Mouse (Mus musculus) testis, adult 10 weeks (tissue): ENCODE measurements around the gene Chpf. TPM values are rescaled to one million over a fixed set of nuclear protein-coding genes. Genes with fewer than 3 reads are reported as not detected.

Experiments
- polyA plus RNA-seq: library from polyadenylated mRNA; stranded (reverse); fragments of 350-450 nt; fragmentation: Illumina TruSeq; extraction: RNeasy Lipid Tissue Mini Kit (QIAGEN cat#74804); gene quantifications from one replicate; pipeline ENCODE4 v1.2.3, GENCODE M21; 2014; ENCODE audit warnings: low read depth, low replicate concordance

Gene Chpf
- 0.35 TPM for polyA plus RNA-seq

DNA sequence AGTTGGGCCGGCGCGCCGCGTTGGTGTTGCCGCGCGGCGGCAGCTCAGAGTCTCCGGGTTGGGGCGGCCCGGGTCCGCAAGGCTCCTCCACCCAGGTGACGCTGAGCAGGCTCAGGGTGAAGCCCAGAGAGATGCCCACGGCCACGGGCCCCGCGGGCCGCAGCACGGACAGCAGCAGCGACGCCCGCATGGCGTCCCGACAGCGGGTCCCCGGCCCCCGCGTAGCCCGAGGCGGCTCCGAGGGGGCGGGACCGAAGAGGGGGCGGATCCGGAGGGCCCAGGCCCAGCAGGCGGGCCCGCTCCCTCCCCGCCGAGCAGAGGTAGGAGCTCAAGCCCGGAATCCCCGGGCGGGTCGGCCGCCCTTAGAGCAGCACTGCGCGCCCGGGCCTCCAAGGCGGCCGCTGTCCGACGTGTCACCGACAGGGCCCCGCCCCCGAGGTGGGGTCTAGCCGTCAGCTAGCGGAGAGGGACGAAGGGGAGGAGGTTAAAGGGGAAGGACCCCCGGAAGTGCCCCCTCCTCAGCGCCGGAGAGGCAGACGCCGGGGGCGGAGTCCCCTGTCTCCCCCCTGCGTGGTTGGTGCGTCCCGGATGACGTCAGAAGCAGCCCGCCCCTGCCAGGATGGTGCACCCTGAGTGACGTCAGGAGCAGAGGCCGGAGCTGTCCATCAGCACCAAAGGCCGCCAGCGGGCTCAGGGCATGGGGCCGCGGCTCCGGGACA, at the start of gene Chpf, which contains the start of gene Tmem198:
Gene Chpf, minus strand, starts transcription at position 392 of the 719 bp plus-strand sequence.
Gene Tmem198, plus strand, starts transcription at position 617 of the 719 bp plus-strand sequence.

DNA sequence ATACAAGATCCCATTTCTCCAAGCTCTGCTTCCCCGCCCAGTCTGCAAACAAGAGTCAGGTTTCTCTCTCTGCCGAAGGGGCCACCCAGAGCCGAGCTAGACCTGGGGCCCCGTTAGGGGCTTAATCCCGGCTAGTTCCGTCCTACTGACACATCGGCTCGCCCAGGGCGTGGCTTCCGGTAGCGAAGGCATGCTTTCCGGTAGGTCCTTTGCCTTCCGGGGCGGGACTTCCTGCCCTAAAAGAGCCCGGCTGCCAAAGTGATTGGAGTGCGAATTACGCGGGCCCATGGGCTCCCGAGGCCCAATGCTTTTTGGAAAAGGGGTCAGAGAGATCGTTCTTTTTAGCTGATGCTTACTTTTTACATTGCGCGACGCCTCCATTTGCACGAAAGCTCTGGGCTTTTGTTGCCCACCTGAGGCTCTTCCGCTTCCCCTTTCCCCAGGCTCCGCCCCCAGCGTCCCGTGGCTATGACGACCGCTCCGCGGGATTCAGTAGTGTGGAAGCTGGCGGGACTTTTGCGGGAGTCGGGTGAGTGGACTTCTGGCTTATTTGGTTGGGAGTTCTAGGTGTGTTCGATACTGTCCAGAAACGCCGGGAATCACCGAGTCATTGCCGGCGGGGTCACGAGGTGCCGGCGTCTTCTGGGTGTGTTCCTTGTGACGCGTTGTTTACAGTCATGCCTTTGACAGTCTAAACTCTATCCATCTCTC, 42.4 kb upstream of the Chpf start, which contains the start of gene Stk11ip:
Gene Stk11ip, plus strand, starts transcription at position 209 of the 711 bp plus-strand sequence.

DNA sequence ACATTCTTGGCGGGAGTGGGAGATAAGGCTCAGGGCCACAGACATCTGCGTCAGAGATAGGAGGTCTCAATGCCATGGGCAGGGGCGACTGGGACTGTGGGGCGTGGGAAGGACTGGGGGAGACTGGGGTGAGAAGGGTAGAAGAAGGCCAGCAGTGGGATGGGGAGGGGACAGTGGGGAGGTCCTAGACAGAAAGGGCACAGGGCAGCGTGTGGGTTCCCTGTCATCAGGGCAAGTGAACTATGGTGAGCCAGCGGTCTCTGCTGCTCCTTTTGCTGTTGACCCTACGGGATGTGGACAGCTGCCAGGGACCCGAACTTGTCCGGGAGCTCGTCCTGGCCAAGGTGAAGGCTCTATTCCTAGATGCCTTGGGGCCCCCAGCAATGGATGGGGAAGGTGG, 27.9 kb upstream of the Chpf start, which contains the start of gene Inha:
Gene Inha, plus strand, starts transcription at position 72 of the 400 bp plus-strand sequence.

DNA sequence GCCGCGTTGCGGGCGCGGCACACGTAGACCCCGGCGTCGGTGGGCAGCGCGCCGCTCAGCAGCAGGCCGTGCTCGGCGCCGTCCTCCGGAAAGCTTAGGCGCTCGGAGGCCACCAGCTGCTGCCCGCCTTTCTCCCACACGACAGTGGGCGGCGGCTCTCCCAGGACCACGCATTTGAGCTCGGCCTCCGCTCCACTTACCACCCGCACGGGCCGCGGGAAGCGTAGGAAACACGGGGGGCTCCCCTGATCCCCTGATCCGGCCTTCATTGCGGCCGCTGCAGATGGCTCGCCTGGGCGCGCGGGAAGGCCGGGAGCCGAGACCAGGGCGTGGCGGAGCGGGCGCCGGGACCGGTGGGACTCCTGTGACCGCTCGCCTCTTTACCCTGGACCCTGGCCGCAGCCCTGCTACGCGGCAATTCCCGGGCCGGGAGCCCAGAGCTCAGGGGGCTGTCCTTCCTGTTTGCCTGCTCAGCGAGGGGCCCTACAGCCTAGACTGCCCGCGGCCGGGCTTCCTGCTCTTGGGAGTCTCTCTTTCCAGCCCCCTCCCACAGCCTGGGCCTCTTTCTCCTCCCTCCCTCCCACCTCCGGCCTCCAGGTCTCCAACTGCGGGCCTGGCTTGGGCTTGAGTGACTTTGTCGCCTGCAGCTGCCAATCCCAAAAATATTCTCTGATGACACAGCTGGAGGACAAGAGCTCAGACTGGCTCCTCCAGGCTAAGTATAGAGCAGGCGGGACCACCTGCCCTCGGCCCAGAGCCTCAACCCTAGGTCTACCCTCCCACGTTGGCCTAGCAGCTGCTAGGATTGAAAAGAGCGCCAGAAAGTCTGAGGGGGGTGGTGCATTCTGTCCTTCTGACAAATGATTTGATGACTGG, 27.1 kb upstream of the Chpf start, which contains the start of gene Obsl1:
Gene Obsl1, minus strand, starts transcription at position 497 of the 876 bp plus-strand sequence.

DNA sequence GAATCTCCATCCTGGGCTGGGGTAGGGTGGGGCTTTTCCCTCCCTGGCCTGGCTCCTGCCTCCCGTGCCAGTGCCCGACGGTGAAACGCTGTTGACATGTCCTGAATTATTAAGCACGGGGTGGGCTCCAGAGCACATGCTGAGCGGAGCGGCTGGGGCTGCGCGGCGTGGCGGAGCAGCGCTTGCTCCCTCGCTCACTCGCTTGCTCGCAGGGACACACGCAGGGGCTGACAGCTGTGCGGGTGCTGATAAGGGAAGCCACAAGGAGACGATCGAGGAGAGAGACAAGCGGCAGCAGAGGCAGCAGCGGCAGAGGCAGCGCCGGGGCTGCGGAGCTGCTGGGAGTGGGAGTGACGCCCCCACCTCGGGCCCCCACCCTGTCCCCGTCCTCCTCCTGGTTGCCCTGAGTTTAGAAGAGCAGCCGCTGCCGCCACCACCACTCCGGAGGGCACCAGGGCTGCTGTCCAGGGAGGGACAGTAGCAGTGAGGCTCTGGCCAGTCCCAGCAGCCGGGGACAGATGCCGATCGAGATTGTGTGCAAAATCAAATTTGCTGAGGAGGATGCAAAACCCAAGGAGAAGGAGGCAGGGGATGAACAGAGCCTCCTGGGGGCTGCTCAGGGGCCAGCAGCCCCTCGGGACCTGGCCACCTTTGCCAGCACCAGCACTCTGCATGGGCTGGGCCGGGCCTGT, 28.6 kb downstream of the Chpf start, which contains the start of gene Asic4:
Gene Asic4, plus strand, starts transcription at position 123 of the 692 bp plus-strand sequence.

DNA sequence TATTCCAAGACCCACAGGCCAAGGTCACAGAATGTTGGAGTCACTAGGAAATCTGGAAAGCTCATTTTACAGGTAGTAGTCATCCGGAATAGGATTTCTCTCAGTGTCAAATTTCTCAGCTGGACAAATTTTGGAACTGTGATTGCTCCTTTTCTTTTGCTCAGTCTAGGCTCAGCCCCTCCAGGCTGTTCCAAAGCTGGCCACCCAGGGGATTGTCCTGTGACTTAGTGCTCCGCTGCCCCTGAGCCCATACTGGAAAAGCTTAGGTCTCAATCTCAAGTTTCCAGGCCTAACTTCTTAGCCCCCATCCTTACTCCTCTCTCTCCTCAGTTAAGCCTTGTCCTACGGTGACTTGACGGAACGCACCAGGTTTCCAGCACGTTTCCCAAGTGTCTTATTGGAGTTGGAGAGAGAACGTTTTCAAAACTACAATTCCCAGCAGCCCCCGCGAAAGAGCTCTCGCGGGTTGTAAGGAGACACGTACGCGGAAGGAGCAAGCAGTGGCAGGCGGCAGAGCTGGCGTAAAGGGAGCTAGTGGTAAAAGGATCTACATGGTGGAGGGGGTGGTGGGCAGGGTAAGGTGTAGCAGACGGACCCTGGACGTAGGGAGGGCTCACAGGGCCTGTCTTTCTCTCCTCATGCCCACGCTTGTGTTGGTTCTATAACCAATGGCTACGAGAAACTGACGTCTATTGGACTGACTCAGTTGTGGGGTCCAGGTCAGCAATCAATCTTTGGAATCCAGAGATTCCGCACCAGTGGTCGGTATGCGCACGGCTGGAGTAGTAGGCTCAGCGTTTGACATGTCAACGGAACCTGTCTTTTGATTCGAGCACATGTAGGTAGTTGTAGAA, 43.4 kb downstream of the Chpf start, which contains the start of gene Gmppa:
Gene Gmppa, plus strand, starts transcription at position 456 of the 854 bp plus-strand sequence.

Other genes with a start within 250 kb of the Chpf start
- 33.7 TPM for gene A630095N17Rik, start 247.2 kb downstream of the Chpf start, polyA plus RNA-seq
- gene Dnajb2, start 242.9 kb downstream of the Chpf start, polyA plus RNA-seq = 96.0 TPM
- gene Ptprn, start 214.8 kb downstream of the Chpf start, polyA plus RNA-seq = not detected
- gene Resp18, start 200.9 kb downstream of the Chpf start, polyA plus RNA-seq = 0.56 TPM
- gene Dnpep, start 161.3 kb downstream of the Chpf start, polyA plus RNA-seq = 5.5 TPM
- gene Des, start 119.0 kb downstream of the Chpf start, polyA plus RNA-seq = 0.55 TPM
- 0.14 TPM for gene Speg, start 104.0 kb downstream of the Chpf start, polyA plus RNA-seq
- gene Gmppa, start 43.4 kb downstream of the Chpf start, polyA plus RNA-seq = 7.7 TPM
- gene Asic4, start 28.9 kb downstream of the Chpf start, polyA plus RNA-seq = 0.08 TPM
- not detected for gene Tmem198, start 225 bp upstream of the Chpf start, polyA plus RNA-seq
- 2.6 TPM for gene Obsl1, start 27.1 kb upstream of the Chpf start, polyA plus RNA-seq
- 8.7 TPM for gene Inha, start 27.8 kb upstream of the Chpf start, polyA plus RNA-seq
- 3.2 TPM for gene Stk11ip, start 42.2 kb upstream of the Chpf start, polyA plus RNA-seq
- 0.60 TPM for gene Slc4a3, start 67.0 kb upstream of the Chpf start, polyA plus RNA-seq